Mouse (Mus musculus): ENCODE measurements around the gene Fam173b. TPM values are rescaled to one million over a fixed set of nuclear protein-coding genes. Genes with fewer than 3 reads are reported as not detected.

Gene Fam173b
- polyA plus RNA-seq, 1 experiment from 2014 or later: 9.3 TPM

DNA sequence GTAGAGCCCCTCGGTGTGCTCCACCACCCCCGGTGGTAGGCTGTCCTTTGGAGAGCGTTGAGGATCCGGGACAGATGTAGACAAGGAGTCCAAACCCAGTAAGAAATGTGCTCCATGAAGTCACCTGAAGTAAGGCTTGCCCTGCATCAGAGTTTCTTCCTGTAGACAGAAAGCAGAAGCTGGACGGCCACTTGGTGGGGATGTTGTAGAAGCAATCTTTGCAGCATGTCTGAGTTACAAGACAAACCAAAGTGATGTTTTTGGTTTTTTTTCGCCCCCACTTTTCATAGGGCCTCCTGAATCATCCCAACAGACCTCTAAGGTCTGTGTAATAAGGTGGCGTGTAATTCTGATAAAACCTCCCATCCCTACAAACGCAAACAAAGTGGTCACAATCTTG, 17.9 kb downstream of the Fam173b start:
- Histone ChIP-seq H3K27ac (ENCODE audit: low read depth) (no peak overlapping the region), H3K27me3 (ENCODE audit: insufficient read depth, low read length) (no peaks in the 10 kb centered on the region), H3K9me3 (ENCODE audit: low read length) (peaks cover 3% of the 10 kb centered on the region; the same call in 1 of the 2 replicates), H3K9ac (replicated peaks) (no peak overlapping the region), H3K36me3 (replicated peaks; ENCODE audit: insufficient read depth, low read length) (peaks cover 21% of the 10 kb centered on the region), H3K4me2 (ENCODE audit: low read depth, low read length) (no peak overlapping the region), H3K4me1 (ENCODE audit: insufficient read depth) (no peaks in the 10 kb centered on the region), H3K4me3 (ENCODE audit: low read depth, low read length) (no peak overlapping the region)
- WGBS (ENCODE audit: insufficient replicate concordance): 82% methylated on average over 8 of the region's 8 CpGs
- no peak for ATAC-seq
- no peak for DNase-seq
- no peak for TF ChIP-seq EP300 (IDR thresholded peaks at IDR 0.05; ENCODE audit: low read depth)
- no peak for TF ChIP-seq CTCF (IDR thresholded peaks at IDR 0.05; ENCODE audit: low read depth)

DNA sequence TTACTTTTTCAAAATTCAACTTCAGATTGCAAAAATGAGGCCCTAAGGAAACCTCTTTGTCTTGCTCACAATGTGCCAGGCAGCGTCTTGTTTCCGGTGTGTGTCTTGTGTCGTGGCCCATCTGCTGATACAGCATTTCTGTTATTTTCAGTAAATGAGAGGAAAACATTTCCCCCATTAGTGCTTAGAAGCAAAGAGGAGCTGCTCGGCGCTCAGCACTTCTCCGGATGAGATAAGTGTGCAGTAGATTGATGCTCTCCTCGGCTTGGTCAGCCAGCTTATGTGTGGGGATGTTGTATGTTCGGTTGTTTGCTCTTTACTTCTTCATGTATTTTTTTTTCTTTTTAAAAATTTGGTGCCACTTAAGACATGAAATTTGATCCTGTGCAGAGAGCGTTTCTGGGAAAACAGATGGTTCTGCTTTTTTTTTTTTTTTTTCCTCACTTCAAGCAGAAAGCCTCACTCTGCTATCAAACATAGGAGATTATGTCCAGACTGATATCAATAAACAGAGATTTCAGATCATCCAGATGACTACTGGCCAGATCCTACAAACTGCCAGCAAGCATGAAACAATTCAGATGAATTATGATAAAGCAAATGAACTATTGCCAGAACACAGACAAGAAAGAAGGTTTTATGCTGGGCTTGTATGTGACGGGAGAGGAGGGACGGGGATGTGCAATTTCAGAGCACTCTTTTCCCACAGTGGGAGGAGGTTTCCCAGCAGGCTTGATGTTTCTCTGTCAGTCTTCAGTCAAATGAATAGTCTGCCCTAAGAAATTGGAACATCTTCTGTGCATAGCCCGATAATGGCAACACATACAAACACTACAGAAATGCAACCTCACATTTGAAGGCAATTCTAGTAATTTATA, 25.9 kb downstream of the Fam173b start:
- no peak overlapping the region for H3K4me3 ChIP-seq (ENCODE audit: low read depth, low read length)

DNA sequence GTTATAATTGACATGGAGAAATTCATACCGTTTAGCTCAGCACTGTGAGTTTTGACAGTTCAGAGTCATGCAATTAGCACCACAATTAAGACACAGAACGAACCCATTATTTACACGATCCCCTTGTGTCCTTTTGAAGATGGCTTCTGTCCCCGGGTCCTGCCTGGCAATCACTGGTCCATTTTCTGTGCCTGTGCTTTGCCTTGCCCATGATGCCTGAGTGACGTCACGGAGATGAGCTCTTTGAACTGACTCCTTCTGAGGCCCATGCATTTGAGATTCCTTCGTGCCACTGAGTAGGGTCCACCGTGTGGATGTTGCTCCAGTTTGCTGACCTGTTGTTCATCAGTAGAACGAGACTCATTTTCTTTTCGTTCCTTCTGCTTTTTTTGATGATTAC, 26.5 kb downstream of the Fam173b start:
- no peak overlapping the region for H3K4me2 ChIP-seq (ENCODE audit: low read depth, low read length)
- peaks cover 3% of the 10 kb centered on the region; the same call in 1 of the 2 replicates for H3K9me3 ChIP-seq (ENCODE audit: low read length)
- H3K36me3 ChIP-seq (replicated peaks; ENCODE audit: insufficient read depth, low read length): no peaks in the 10 kb centered on the region
- H3K4me3 ChIP-seq (ENCODE audit: low read depth, low read length): no peak overlapping the region
- TF ChIP-seq CTCF (IDR thresholded peaks at IDR 0.05; ENCODE audit: low read depth) (no peak), EP300 (IDR thresholded peaks at IDR 0.05; ENCODE audit: low read depth) (no peak)
- H3K9ac ChIP-seq (replicated peaks): no peak overlapping the region
- H3K4me1 ChIP-seq (ENCODE audit: insufficient read depth): no peaks in the 10 kb centered on the region
- 0 out of 2 replicates have a peak overlapping the region, but pooled peaks have one; percentile 17 for H3K27ac ChIP-seq (ENCODE audit: low read depth)
- no peaks in the 10 kb centered on the region for H3K27me3 ChIP-seq (ENCODE audit: insufficient read depth, low read length)
- no peak for DNase-seq
- 75% methylated on average over 10 of the region's 10 CpGs for WGBS (ENCODE audit: insufficient replicate concordance)
- no peak for ATAC-seq

More for the DNA sequence above, 25.9 kb downstream of the Fam173b start:
- Histone ChIP-seq H3K9ac (replicated peaks) (no peak overlapping the region), H3K27me3 (ENCODE audit: insufficient read depth, low read length) (no peaks in the 10 kb centered on the region), H3K4me1 (ENCODE audit: insufficient read depth) (no peaks in the 10 kb centered on the region), H3K36me3 (replicated peaks; ENCODE audit: insufficient read depth, low read length) (no peaks in the 10 kb centered on the region), H3K9me3 (ENCODE audit: low read length) (peaks cover 3% of the 10 kb centered on the region; the same call in 1 of the 2 replicates), H3K4me2 (ENCODE audit: low read depth, low read length) (no peak overlapping the region), H3K27ac (ENCODE audit: low read depth) (peak overlapping the region; percentile 17; the same call in 1 of the 2 replicates)
- TF ChIP-seq EP300 (IDR thresholded peaks at IDR 0.05; ENCODE audit: low read depth) (no peak), CTCF (IDR thresholded peaks at IDR 0.05; ENCODE audit: low read depth) (no peak)
- 0 out of 2 replicates have a peak, but pooled peaks have one; percentile 21 for ATAC-seq
- WGBS (ENCODE audit: insufficient replicate concordance): 55% methylated on average over 12 of the region's 12 CpGs
- DNase-seq: no peak

DNA sequence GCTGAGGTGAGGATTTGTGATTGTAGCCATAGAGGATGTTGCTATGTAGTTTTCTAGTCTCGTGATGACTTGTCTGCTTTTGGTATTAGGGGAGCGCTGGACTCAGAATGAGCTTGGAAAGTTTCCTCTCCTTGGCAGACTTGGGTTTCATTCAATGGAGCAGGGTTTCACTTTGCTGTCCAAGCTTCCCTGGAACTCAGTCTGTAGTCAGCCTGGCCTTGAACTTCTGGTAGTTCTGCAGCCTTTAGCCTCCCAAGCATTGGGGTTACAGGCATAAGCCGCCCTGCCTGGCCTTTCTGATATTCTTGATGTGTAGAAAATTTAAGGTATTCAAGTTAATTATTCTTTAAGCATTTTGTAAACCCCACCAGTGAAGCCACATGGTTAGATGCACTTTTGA, 27.9 kb downstream of the Fam173b start:
- H3K27me3 ChIP-seq (ENCODE audit: insufficient read depth, low read length): no peaks in the 10 kb centered on the region
- TF ChIP-seq EP300 (IDR thresholded peaks at IDR 0.05; ENCODE audit: low read depth) (no peak), CTCF (IDR thresholded peaks at IDR 0.05; ENCODE audit: low read depth) (no peak)
- H3K4me3 ChIP-seq (ENCODE audit: low read depth, low read length): no peak overlapping the region
- 82% methylated on average over 3 of the region's 3 CpGs for WGBS (ENCODE audit: insufficient replicate concordance)
- H3K27ac ChIP-seq (ENCODE audit: low read depth): no peak overlapping the region
- H3K36me3 ChIP-seq (replicated peaks; ENCODE audit: insufficient read depth, low read length): no peaks in the 10 kb centered on the region
- no peak for DNase-seq
- H3K4me1 ChIP-seq (ENCODE audit: insufficient read depth): no peaks in the 10 kb centered on the region
- no peak overlapping the region for H3K4me2 ChIP-seq (ENCODE audit: low read depth, low read length)
- no peak for ATAC-seq
- no peaks in the 10 kb centered on the region for H3K9me3 ChIP-seq (ENCODE audit: low read length)
- H3K9ac ChIP-seq (replicated peaks): no peak overlapping the region

DNA sequence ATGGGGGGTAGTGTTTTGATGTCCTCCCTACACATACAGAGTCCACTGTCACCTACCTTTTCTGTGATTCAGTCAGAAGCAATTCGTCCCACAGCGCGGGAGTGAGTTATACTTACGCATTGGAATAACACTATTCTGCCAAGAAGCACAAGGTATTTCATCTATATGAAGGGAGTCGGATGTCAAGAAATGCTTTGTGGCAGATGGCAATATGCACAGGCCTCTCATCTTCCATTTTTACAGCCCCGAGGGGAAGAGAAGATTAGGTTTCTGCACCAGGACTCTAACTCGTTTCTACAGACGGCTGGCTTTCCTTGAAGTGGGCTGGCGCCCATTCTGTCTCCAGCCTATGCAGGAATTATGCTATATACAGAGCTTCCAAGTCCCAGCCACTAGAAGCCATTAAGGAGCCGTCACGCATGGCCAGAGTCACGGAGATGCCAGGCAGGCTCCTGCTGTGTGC, 29.8 kb downstream of the Fam173b start:
- H3K36me3 ChIP-seq (replicated peaks; ENCODE audit: insufficient read depth, low read length): no peaks in the 10 kb centered on the region
- no peak overlapping the region for H3K4me3 ChIP-seq (ENCODE audit: low read depth, low read length)
- TF ChIP-seq CTCF (IDR thresholded peaks at IDR 0.05; ENCODE audit: low read depth) (no peak), EP300 (IDR thresholded peaks at IDR 0.05; ENCODE audit: low read depth) (no peak)
- no peaks in the 10 kb centered on the region for H3K4me1 ChIP-seq (ENCODE audit: insufficient read depth)
- H3K27ac ChIP-seq (ENCODE audit: low read depth): no peak overlapping the region
- DNase-seq: no peak
- no peak overlapping the region for H3K4me2 ChIP-seq (ENCODE audit: low read depth, low read length)
- H3K9ac ChIP-seq (replicated peaks): no peak overlapping the region
- H3K27me3 ChIP-seq (ENCODE audit: insufficient read depth, low read length): no peaks in the 10 kb centered on the region
- 86% methylated on average over 12 of the region's 12 CpGs for WGBS (ENCODE audit: insufficient replicate concordance)
- H3K9me3 ChIP-seq (ENCODE audit: low read length): no peaks in the 10 kb centered on the region
- no peak for ATAC-seq

DNA sequence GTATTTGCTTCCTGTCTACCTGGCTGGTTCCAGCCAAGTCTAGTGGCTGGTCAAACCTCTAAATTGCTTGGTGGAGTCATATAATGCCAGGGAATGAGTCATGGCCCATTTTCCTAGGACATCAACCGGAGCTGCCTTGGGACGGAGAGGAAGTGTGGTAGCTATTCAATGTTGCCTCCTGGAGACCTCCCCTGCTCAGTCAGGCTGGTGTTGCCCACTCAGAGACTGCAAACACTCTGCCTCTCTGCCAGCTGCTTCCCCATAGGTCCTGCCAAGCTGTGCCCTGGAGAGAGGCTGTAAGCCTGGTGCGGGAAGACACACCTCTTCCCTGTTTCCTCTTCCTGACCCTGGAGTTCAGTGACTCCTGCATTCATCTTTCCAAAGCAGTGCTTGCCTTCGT, 30.8 kb downstream of the Fam173b start:
- H3K36me3 ChIP-seq (replicated peaks; ENCODE audit: insufficient read depth, low read length): no peaks in the 10 kb centered on the region
- no peak overlapping the region for H3K27ac ChIP-seq (ENCODE audit: low read depth)
- no peak overlapping the region for H3K4me3 ChIP-seq (ENCODE audit: low read depth, low read length)
- no peak for DNase-seq
- no peaks in the 10 kb centered on the region for H3K27me3 ChIP-seq (ENCODE audit: insufficient read depth, low read length)
- H3K9me3 ChIP-seq (ENCODE audit: low read length): no peaks in the 10 kb centered on the region
- H3K4me1 ChIP-seq (ENCODE audit: insufficient read depth): no peaks in the 10 kb centered on the region
- TF ChIP-seq CTCF (IDR thresholded peaks at IDR 0.05; ENCODE audit: low read depth) (no peak), EP300 (IDR thresholded peaks at IDR 0.05; ENCODE audit: low read depth) (no peak)
- ATAC-seq: no peak
- no peak overlapping the region for H3K4me2 ChIP-seq (ENCODE audit: low read depth, low read length)
- no peak overlapping the region for H3K9ac ChIP-seq (replicated peaks)
- WGBS (ENCODE audit: insufficient replicate concordance): 60% methylated on average over 4 of the region's 4 CpGs

Data from liver, postnatal 0 days (tissue).